Mouse (Mus musculus): ENCODE measurements around the gene Olfr154. TPM values are rescaled to one million over a fixed set of nuclear protein-coding genes. Genes with fewer than 3 reads are reported as not detected.

Gene Olfr154
- total RNA-seq (2023; ENCODE audit: inconsistent age), result not detected in 4 replicates

GRCm38 (mm10) chr2:85664355-85664754 is at the start of gene Olfr154:
Gene Olfr154, minus strand, starts transcription at chr2:85664455.

DNA sequence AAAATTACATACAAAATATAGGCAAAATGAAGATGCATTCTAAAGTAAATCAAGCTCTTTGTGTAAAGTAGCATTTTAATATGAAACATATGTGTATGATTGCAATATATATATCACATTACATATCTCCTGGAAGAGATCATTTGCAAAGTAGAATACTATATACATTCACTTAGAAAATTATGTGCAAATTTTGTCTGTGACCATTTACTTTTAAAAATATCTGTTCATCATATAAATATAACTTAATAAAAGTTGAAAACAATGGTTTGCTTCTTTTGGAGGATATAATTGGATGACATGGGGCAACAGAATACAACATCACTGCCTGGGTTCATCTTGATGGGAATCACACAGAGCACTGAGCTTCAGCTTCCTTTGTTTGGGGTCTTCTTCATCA is 24.9 kb upstream of the Olfr154 start, which contains the start of gene Olfr1008:
Olfr1008 (plus strand) TSS at position 301 of the 400 bp plus-strand sequence.

GRCm38 (mm10) chr2:85678667-85679066 is 14.4 kb upstream of the Olfr154 start, which contains the start of gene Olfr1006:
Gene Olfr1006, minus strand, starts transcription at chr2:85678767.

GRCm38 (mm10) chr2:85650604-85651003 is 13.7 kb downstream of the Olfr154 start, which contains the start of gene Olfr1002:
Gene Olfr1002, minus strand, starts transcription at chr2:85650704.

Other genes starting within 250 kb of the Olfr154 start
- not detected in 4 replicates for gene Olfr993, start 249.6 kb downstream of the Olfr154 start, total RNA-seq (2023; ENCODE audit: inconsistent age)
- not detected in 4 replicates for gene Olfr994, start 228.0 kb downstream of the Olfr154 start, total RNA-seq (2023; ENCODE audit: inconsistent age)
- gene Olfr995, start 220.8 kb downstream of the Olfr154 start, total RNA-seq (2023; ENCODE audit: inconsistent age), result not detected in 4 replicates
- not detected in 4 replicates for gene 4833423E24Rik, start 145.4 kb downstream of the Olfr154 start, total RNA-seq (2023; ENCODE audit: inconsistent age)
- not detected in 4 replicates for gene Olfr996, start 85.2 kb downstream of the Olfr154 start, total RNA-seq (2023; ENCODE audit: inconsistent age)
- gene Olfr998, start 75.5 kb downstream of the Olfr154 start, total RNA-seq (2023; ENCODE audit: inconsistent age), result not detected in 4 replicates
- gene Olfr1000, start 52.6 kb downstream of the Olfr154 start, total RNA-seq (2023; ENCODE audit: inconsistent age), result not detected in 4 replicates
- not detected in 4 replicates for gene Olfr1002, start 13.8 kb downstream of the Olfr154 start, total RNA-seq (2023; ENCODE audit: inconsistent age)
- gene Olfr1006, start 14.3 kb upstream of the Olfr154 start, total RNA-seq (2023; ENCODE audit: inconsistent age), result not detected in 4 replicates
- gene Olfr1008, start 25.0 kb upstream of the Olfr154 start, total RNA-seq (2023; ENCODE audit: inconsistent age), result not detected in 4 replicates
- not detected in 4 replicates for gene Olfr1009, start 51.0 kb upstream of the Olfr154 start, total RNA-seq (2023; ENCODE audit: inconsistent age)
- not detected in 4 replicates for gene Olfr1012, start 98.3 kb upstream of the Olfr154 start, total RNA-seq (2023; ENCODE audit: inconsistent age)
- gene Olfr1013, start 102.6 kb upstream of the Olfr154 start, total RNA-seq (2023; ENCODE audit: inconsistent age), result not detected in 4 replicates
- not detected in 4 replicates for gene Olfr1014, start 108.3 kb upstream of the Olfr154 start, total RNA-seq (2023; ENCODE audit: inconsistent age)
- gene Olfr1015, start 117.6 kb upstream of the Olfr154 start, total RNA-seq (2023; ENCODE audit: inconsistent age), result not detected in 4 replicates
- gene Olfr1016, start 138.1 kb upstream of the Olfr154 start, total RNA-seq (2023; ENCODE audit: inconsistent age), result not detected in 4 replicates
- not detected in 4 replicates for gene Olfr1018, start 154.0 kb upstream of the Olfr154 start, total RNA-seq (2023; ENCODE audit: inconsistent age)
- not detected in 4 replicates for gene Olfr1019, start 181.0 kb upstream of the Olfr154 start, total RNA-seq (2023; ENCODE audit: inconsistent age)
- gene Olfr1020, start 182.6 kb upstream of the Olfr154 start, total RNA-seq (2023; ENCODE audit: inconsistent age), result not detected in 4 replicates
- gene Olfr1022, start 204.1 kb upstream of the Olfr154 start, total RNA-seq (2023; ENCODE audit: inconsistent age), result not detected in 4 replicates
- not detected in 4 replicates for gene Olfr1023, start 221.2 kb upstream of the Olfr154 start, total RNA-seq (2023; ENCODE audit: inconsistent age)
- not detected in 4 replicates for gene Olfr1024, start 240.6 kb upstream of the Olfr154 start, total RNA-seq (2023; ENCODE audit: inconsistent age)

All from B cell, adult (primary cell).